Mouse (Mus musculus) thymus, postnatal 0 days (tissue): ENCODE measurements around the gene Ezr. TPM values are rescaled to one million over a fixed set of nuclear protein-coding genes. Genes with fewer than 3 reads are reported as not detected.
"Not testable (repeated sequence)": the region's sequence is repeated elsewhere in the genome, so short reads cannot be mapped to it uniquely, and the experiment has no call there.

Experiments used
- DNase-seq: peaks from one replicate; pipeline ENCODE4 v3.0.0-alpha.2; 2015; ENCODE audit warnings: low spot score
- polyA plus RNA-seq: library from polyadenylated mRNA; unstranded; fragments of >200 nt; fragmentation: Nextera tagmentation; extraction: Ambion mirVana; gene quantifications from 2 replicates; pipeline ENCODE4 v1.2.1, GENCODE M21; 2015

Gene Ezr
- polyA plus RNA-seq, 1 experiment from 2014 or later: 385 TPM

DNA sequence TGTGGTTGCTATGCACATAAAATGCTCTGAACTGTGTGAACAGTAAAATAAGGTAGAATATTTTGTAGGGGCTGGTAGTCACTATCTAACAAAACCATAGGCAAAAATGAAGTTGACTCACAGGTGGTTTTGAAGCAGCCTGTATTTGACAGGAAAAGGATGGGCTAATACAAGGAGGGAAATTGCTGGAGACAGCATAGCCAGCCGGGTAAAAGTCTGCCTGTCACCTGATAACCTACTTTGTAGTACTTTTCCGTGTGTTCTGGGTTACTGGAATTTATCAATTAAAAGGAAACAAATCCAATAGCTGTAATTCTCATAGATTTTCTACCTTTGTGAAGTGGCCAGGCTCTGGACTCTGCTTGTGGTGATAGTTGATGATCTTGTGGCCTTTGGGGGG is 69.1 kb downstream of the Ezr start:
- not testable (repeated sequence) for DNase-seq

DNA sequence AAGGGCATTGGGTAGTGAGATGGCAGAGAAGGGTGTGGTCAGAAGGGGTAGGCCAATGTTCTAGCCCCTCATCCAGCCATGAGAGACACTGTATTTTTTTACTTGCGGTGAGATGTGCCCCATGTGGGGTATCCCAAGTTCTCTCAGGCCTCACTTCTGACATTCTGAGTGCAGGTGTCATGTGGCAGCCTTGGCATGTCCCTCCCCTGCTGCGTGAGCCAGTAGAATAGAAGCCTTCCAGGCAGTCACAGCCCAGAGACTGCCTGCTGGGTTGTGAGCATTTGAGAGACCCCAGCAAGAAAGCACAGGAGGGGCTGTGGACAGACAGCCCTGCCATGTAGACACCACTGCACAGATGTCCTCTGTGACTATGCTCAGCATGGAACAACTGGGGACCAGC is 74.4 kb downstream of the Ezr start:
- not testable (repeated sequence) for DNase-seq

DNA sequence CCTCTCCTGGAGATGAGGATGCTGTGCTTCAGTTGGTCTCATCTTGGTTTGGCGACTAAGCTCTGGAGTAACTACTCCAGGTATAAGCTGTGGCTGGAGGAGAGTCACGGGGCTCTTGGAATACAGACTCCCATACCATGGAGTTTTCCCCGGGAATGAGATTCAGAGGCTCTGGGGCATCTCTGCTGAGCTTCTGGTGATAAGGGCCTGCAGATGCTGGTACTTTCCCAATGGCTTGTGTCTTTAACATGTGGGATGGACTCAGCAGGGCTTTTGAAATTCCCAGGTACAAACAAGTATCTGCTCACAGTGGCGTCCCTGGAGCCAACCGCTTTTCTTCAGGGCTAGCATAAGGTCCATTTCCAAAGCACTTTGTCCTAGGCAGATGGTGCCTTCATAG is 75.2 kb downstream of the Ezr start:
- not testable (repeated sequence) for DNase-seq

DNA sequence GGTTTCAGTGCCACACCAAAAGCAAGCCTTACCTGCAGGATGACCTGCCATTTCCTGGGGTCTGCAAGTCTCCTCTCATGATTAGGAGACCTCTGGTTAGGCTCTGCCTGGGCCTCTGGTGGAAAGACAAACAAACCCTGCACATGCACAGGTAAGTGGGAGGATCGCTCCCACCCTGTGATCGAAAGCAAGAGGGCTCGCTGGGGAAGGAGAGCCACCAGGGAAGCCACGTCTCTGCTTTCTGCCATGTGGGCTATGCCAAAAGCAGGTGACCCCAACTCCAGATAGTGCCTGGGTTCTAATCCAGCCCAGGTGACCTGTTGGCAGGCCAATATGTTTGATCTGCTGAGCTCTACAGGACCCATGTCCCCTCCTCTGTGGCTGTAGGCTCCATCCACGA is 76.1 kb downstream of the Ezr start:
- DNase-seq: not testable (repeated sequence)

DNA sequence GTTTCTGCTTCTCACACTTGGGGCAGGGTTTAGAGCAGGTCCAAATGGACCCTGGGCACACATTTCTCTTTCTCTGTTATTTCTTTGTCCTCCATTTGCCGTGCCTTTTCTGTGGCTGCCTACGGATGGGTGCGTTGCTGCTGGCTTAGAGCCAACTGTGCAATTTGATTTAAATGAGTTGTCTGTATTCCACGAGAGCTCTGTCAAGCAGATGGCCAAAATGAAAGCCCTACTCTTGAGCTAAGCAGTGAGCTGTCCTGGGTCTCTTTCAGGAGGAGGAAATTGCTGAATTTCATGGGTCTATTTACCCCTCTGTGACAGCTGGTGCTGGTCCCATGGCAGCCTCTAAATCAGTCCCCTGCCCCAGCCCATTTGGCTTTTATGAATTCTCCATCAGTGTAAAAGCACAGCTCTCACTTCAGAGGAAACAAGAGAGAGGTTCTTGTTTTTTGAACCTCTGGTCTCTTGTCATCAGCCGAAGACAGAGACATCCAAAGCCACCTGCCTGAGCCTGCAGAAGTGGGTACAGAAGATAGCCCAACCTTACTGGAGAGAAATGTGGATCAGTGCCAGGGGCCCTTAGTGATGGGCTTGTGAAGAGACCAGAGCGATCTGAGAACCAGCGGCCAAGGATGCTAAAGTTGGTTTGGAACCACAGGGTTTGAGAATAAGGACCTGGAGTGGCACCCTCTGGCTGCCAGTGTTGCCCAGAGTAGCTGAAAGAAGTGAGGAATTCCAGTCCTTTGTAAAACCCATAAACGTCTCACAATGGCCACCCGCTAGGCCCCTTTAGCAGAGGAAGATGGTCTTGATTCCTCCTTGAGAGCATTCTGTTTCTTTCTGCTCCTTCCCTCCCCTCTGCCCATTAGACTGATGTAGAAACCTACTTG is 79.0 kb downstream of the Ezr start:
- not testable (repeated sequence) for DNase-seq

DNA sequence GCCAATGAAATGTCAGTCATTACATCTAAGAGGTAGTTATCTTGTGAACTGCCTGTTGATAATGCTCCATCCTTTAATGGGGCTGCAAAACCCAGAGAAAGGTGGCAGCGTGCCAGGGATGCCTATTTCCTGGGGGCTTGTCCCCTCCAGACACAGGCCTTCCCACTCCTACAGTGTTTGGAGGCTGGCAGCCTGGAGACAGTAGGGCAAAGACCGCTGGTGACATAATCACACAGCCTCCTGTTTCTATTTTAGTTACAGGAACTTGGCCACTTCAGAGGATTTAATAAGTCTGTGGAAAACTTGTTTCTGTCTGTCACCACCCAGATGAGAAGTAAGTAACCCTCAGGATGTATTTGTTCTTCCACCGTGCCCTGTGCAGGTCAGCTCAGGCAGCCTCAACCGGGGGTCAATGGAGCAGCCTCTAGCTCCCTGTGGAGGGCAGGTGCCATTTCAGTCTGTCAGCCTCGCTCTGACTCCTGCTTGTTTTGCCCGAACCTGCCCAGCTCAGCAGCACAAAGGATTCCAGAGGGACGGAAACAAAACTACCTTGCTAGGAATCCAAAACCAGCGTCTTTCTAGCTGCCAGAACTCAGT is 79.9 kb downstream of the Ezr start:
- not testable (repeated sequence) for DNase-seq

DNA sequence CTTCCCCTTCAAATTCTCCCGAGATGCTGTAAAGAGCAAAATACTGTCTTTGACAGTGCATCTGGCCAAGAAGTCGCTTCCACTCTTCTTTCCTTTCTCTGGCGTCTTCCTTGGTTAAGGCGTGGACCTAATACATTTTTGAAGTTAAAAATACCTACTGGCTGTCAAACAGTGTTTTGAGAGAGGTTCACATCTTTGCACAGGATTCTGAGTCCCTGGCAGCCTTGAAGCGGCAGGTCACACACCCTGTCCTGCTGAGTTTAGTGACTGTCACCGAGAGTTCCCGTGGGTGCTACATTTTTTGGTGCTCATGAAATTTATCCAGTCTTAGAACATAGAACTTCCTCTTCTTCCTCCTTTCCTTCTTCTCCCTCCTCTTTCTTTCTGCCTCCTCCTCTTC is 82.5 kb downstream of the Ezr start:
- DNase-seq: not testable (repeated sequence)

DNA sequence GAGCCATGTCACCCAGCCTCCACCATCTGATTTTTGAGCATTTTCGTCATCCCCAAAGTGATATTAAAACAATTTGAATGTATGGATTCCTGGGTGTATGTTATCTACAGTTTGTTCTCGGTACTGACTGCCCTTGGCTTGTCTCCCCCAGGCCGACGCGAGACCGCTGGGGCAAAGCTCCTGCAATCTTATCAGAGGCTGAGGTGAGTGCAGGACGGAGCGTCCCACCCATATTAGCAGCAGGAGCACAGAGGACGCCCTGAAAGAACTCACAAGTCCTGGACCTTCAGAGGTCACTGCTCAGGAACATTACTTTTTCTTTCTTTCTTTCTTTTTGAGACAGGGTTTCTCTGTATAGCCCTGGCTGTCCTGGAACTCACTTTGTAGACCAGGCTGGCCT is 83.1 kb downstream of the Ezr start:
- not testable (repeated sequence) for DNase-seq

DNA sequence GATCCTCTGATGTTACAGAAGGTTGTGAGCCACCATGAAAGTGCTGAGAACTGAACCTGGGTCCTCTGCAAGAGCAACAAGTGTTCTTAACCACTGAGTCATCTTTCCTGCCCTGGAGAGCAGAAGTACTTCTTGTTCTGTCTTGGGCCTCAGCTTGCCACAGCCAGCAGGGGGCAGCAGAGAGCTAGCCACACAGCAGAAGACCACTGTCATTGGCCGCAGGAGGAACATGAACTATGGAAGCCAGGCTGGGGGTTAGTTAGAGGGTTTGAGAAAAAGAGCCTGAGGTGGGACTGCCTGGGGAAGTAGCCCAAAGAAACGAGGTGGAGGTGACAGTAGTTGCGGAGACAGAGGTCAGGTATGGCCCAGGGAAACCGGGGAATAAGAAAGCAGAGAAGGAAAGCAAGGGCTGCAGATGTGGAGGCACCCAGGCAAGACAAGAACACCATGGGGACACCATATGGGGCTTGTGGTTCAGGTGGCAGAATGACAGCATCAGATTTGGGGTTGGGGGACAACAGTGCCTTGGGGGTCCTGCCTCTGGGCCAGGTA is 85.3 kb downstream of the Ezr start:
- DNase-seq: peak; percentile 52

DNA sequence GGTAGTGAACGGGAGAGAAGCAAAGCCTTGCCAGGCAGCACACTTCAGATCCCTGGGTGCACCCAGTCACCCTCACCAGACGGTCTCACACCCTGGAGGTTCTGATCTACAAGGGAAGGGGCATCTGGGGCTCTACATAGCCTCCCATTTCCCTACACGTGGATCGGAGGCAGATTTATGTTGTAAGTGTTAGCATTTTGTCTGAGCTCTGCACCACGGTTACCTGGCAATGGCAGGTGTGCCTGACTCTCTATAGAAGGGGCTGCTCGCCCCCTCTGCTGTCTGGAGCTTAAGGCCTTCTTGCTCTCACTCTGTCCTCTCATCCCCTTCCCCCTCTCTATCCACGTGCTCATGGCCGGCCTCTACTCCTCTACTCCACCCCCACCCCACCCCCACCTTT is 86.1 kb downstream of the Ezr start:
- DNase-seq: not testable (repeated sequence)

DNA sequence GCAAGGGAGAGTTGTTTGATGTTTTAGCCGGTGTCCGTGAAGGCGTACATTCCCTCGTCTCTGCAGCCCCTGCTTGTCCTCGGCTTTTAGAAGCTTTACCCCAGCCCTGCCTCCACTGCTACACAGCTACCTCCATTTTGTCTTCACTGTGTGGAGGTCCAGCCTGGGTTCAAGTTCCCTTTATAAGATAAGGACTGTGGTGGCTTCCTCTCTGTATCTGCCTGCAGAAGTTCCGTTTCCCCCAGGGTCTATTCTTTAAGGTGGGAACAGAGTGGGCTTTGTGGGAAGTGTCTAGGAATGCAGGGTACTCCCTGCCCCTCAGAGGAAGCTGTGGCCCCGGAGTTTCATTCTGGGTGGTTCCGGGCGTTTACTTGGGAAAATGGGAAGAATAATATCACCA is 86.9 kb downstream of the Ezr start:
- DNase-seq: not testable (repeated sequence)

DNA sequence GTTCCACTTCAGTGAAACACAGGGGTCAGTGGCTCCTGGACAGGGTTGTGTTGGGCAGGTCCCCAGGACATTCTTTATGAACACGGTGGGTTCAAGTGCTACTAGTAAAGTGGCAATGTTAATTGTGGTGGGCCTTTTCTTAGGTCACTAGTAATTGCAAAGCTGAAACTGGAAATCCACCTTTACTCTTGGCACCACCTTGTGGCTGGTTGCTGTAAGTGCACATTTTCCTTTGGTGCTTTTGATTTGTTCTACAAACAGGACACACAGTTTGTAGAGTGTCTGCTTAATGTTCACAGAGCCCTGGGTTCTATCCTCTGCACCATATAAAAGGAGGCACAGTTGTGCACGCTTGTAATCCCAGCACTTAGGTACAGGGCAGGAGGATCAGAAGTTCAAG is 91.0 kb downstream of the Ezr start:
- DNase-seq: peak; percentile 72

DNA sequence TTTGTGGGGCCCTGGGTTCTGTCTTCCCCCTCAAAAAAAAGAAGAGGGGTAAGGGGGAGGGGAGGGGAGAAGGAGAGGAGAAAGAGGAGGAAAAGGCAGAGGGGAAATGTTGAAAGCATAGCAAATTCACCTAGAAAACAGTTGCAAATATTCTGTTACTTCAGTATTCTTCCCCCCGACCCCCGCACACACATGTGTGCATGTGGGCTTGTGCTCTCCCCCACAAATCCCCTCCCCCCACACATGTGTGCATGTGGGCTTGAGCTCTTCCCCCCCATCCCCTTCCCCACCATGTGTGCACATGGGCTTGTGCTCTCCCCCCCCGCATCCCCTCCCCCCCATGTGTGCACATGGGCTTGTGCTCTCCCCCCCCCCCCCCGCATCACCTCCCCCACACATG is 93.2 kb downstream of the Ezr start:
- peak; percentile 39 for DNase-seq

Other genes starting within 250 kb of the Ezr start
- 43.1 and 55.4 TPM in 2 replicates for gene Dynlt1c, start 181.1 kb downstream of the Ezr start, polyA plus RNA-seq
- 304 and 317 TPM in 2 replicates for gene Dynlt1f, start 126.9 kb downstream of the Ezr start, polyA plus RNA-seq
- gene Sytl3, start 123.7 kb downstream of the Ezr start, polyA plus RNA-seq: 62.0 and 75.8 TPM in 2 replicates
- 28.2 and 28.3 TPM in 2 replicates for gene Rsph3b, start 165.9 kb upstream of the Ezr start, polyA plus RNA-seq
- gene Tagap1, start 178.4 kb upstream of the Ezr start, polyA plus RNA-seq: 76.6 and 80.4 TPM in 2 replicates
- gene Rnaset2b, start 187.8 kb upstream of the Ezr start, polyA plus RNA-seq: 410 and 412 TPM in 2 replicates
- 0.31 and 0.83 TPM in 2 replicates for gene Gm49721, start 196.1 kb upstream of the Ezr start, polyA plus RNA-seq
- 1.9 and 2.4 TPM in 2 replicates for gene Gm1604a, start 242.8 kb upstream of the Ezr start, polyA plus RNA-seq